Mouse (Mus musculus): ENCODE measurements around the gene 4430402I18Rik. TPM values are rescaled to one million over a fixed set of nuclear protein-coding genes. Genes with fewer than 3 reads are reported as not detected.
A peak's percentile ranks its signal among the peaks of the same experiment; 100 is the strongest.

Gene 4430402I18Rik
- polyA plus RNA-seq, 1 experiment from 2014 or later: 5.1 TPM

DNA sequence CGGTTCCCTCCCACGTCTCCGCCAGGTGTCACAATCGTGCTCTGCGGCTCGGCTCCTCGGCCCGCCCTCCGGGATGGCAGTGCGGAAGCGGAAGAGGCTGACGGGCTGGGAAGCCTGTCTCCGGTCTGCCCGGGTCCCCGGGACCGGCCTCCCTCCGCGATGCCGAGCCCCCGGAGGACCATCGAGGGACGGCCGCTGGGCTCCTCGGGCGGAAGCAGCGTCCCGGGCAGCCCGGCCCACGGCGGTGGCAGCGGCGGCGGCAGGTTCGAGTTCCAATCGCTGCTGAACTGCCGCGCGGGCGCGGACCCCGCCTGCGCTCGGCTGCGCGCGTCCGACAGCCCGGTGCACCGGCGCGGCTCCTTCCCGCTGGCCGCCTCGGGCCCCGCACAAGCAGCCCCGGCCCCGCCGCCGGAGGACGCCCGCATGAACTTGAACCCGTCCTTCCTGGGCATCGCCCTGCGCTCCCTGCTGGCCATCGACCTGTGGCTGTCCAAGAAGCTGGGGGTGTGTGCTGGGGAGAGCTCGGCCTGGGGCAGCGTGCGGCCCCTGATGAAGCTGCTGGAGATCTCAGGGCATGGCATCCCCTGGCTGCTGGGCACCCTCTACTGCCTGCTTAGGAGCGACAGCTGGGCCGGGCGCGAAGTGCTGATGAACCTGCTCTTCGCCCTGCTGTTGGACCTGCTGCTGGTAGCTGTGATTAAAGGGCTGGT lies 3.6 kb downstream of the 4430402I18Rik start, which contains the start of gene Plpp6:
Gene Plpp6, plus strand, starts transcription at position 112 of the 710 bp plus-strand sequence.
- H3K4me1 ChIP-seq: peaks cover 15% of the 10 kb centered on the region
- peak within 1 kb of the TSS; percentile 89 for H3K4me3 ChIP-seq (replicated peaks)
- H3K4me2 ChIP-seq: peak within 1 kb of the TSS; percentile 85
- peak within 1 kb of the TSS; percentile 79 for H3K27ac ChIP-seq
- peak within 1 kb of the TSS; percentile 75 for H3K9ac ChIP-seq
- H3K9me3 ChIP-seq (replicated peaks): no peaks in the 10 kb centered on the region
- WGBS: under 1% methylated on average over 68 of the region's 73 CpGs
- peak; percentile 94 for ATAC-seq (replicated peaks; ENCODE audit: low FRiP score)
- H3K27me3 ChIP-seq: peaks cover 10% of the 10 kb centered on the region; the same call in 1 of the 2 replicates
- no peaks in the 10 kb centered on the region for H3K36me3 ChIP-seq

DNA sequence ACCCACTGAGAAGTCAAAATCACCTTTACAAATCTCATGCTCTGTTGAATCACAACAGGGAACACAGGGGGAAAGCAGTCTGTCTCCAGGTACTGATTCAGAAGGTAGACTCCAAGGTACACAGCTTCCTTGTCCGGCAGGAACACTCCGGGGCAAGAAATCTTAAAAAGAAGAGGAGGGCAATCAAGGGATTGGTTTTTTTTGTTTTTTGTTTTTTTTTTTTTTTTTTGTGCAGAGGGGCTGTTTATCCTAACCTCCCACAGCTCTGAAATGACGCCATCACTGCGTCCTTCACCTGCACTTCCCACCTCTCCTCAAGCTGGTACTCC lies 4.1 kb downstream of the 4430402I18Rik start:
- WGBS: 2% methylated on average over 4 of the region's 4 CpGs
- Histone ChIP-seq H3K4me2 (peak overlapping the region; percentile 85), H3K9me3 (replicated peaks) (no peaks in the 10 kb centered on the region), H3K4me1 (peaks cover 15% of the 10 kb centered on the region), H3K27me3 (peaks cover 10% of the 10 kb centered on the region; the same call in 1 of the 2 replicates), H3K36me3 (no peaks in the 10 kb centered on the region), H3K27ac (no peak overlapping the region), H3K9ac (peak overlapping the region; percentile 75), H3K4me3 (replicated peaks) (peak overlapping the region; percentile 89)
- no peak for ATAC-seq (replicated peaks; ENCODE audit: low FRiP score)

DNA sequence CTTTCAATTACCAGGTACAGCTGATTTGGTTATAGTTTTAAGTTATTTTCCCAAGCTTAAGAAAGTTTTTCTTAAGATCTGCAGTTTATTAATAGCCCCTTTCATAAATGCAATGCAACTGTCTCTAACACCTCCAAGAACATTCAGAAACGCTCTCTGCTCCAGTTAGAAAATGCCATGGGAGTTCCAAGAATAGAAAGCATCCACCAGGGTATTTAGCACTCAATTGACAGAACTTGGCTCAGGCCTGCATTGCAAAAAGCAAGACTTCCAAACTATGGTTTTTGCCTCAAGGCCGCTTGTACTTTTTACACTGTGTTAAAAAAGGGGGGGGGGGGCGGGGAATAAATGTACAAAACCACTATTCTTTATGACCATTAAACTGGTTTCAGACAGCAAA lies 4.5 kb downstream of the 4430402I18Rik start:
- WGBS: 47% methylated on average over 3 of the region's 3 CpGs

DNA sequence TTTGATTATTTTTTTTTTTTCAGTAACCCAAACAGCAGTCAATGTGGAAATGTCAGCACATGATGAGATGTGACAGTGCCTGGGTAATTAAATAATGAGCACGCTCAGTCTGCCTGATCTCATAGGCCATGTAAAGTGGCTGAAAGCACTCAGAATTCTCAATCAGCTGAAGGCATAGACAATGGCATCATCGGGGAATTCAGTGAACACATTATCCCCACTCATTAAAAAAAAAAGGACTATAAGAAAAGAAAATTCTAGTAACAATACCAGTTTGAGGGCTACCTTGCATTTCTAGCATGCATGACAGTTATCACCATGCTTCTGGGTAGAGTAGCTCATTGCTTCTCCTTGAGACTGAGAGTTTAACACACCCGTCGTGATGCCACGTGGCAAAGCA lies 16.3 kb downstream of the 4430402I18Rik start:
- Histone ChIP-seq H3K36me3 (no peaks in the 10 kb centered on the region), H3K27me3 (no peaks in the 10 kb centered on the region), H3K4me1 (no peaks in the 10 kb centered on the region), H3K9ac (no peak overlapping the region), H3K4me2 (no peak overlapping the region), H3K4me3 (replicated peaks) (no peak overlapping the region), H3K27ac (no peak overlapping the region), H3K9me3 (replicated peaks) (no peaks in the 10 kb centered on the region)
- WGBS: 83% methylated on average over 5 of the region's 5 CpGs
- ATAC-seq (replicated peaks; ENCODE audit: low FRiP score): no peak

More for the DNA sequence above, 4.5 kb downstream of the 4430402I18Rik start:
- peaks cover 15% of the 10 kb centered on the region for H3K4me1 ChIP-seq
- H3K4me2 ChIP-seq: peak overlapping the region; percentile 85
- no peak for ATAC-seq (replicated peaks; ENCODE audit: low FRiP score)
- H3K27me3 ChIP-seq: peaks cover 10% of the 10 kb centered on the region; the same call in 1 of the 2 replicates
- peak overlapping the region; percentile 89 for H3K4me3 ChIP-seq (replicated peaks)
- H3K27ac ChIP-seq: no peak overlapping the region
- no peaks in the 10 kb centered on the region for H3K36me3 ChIP-seq
- no peak overlapping the region for H3K9ac ChIP-seq
- H3K9me3 ChIP-seq (replicated peaks): no peaks in the 10 kb centered on the region

DNA sequence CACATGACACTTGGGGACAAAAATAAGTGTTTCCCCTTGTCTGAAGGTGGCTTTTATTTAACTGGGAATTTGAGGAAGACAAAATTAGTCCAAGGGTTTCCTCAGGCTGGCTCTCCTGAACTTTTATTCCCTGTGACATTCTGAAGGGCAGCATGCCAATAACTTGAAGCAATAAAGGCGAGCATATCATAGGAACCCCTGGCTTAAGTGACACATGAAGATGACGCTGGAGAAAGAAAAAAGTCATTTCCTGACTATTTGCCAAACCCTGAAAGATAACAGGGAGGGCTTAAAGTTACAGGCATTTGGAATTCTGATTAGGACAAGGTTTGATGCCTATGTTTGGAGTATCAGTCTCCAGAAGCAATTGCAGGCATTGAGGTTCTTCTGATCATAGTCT lies 20.3 kb downstream of the 4430402I18Rik start:
- H3K4me3 ChIP-seq (replicated peaks): no peak overlapping the region
- H3K36me3 ChIP-seq: no peaks in the 10 kb centered on the region
- H3K4me1 ChIP-seq: no peaks in the 10 kb centered on the region
- no peak overlapping the region for H3K4me2 ChIP-seq
- ATAC-seq (replicated peaks; ENCODE audit: low FRiP score): no peak
- 65% methylated on average over 2 of the region's 2 CpGs for WGBS
- H3K9me3 ChIP-seq (replicated peaks): no peaks in the 10 kb centered on the region
- no peaks in the 10 kb centered on the region for H3K27me3 ChIP-seq
- no peak overlapping the region for H3K9ac ChIP-seq
- H3K27ac ChIP-seq: no peak overlapping the region

DNA sequence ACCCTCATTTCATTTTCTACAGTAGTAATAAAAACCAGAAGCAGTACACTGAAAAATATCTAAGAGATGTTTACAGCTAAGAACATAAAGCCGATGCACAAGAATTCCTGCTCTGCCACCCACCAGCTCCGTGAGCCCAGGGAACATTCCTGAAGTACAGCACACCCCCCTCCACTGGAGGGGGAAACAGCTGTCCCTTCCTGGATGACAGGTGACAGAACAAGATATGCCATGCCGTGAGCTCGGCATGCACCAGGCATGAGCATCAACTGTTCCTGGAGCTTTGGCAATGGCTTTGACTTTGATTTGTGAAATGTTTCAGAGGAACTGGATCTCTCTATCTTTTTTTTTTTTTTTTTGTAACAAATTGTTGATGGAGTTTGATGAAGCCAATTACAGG lies 20.8 kb downstream of the 4430402I18Rik start:
- WGBS: 52% methylated on average over 4 of the region's 4 CpGs
- no peak overlapping the region for H3K27ac ChIP-seq
- no peak overlapping the region for H3K9ac ChIP-seq
- H3K27me3 ChIP-seq: no peaks in the 10 kb centered on the region
- no peak for ATAC-seq (replicated peaks; ENCODE audit: low FRiP score)
- H3K9me3 ChIP-seq (replicated peaks): no peaks in the 10 kb centered on the region
- H3K4me3 ChIP-seq (replicated peaks): no peak overlapping the region
- H3K36me3 ChIP-seq: no peaks in the 10 kb centered on the region
- no peaks in the 10 kb centered on the region for H3K4me1 ChIP-seq
- no peak overlapping the region for H3K4me2 ChIP-seq

DNA sequence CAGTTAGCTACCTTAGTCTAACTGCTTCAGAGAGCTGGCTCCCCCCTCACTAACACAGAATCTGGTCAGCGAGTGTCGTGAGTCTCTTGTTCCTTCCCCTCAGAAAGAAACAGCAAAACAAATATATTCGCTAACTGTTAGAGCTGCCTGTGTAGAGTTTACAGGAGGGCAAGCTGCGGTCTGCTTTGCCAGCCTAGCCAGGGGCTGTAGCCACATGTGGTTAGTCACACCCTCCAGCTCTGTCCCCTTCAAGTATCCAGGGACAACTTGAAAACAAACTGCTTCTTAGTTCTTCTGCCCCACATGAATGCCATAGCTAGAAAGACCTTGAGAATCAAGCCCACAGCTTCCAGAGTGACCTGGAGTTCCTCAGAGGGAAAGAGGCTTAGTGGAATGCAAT lies 26.3 kb downstream of the 4430402I18Rik start:
- Histone ChIP-seq H3K36me3 (no peaks in the 10 kb centered on the region), H3K4me2 (no peak overlapping the region), H3K4me3 (replicated peaks) (no peak overlapping the region), H3K9ac (no peak overlapping the region), H3K9me3 (replicated peaks) (no peaks in the 10 kb centered on the region), H3K27ac (no peak overlapping the region), H3K27me3 (no peaks in the 10 kb centered on the region), H3K4me1 (peaks cover 9% of the 10 kb centered on the region)
- 73% methylated on average over 4 of the region's 4 CpGs for WGBS
- ATAC-seq (replicated peaks; ENCODE audit: low FRiP score): no peak

DNA sequence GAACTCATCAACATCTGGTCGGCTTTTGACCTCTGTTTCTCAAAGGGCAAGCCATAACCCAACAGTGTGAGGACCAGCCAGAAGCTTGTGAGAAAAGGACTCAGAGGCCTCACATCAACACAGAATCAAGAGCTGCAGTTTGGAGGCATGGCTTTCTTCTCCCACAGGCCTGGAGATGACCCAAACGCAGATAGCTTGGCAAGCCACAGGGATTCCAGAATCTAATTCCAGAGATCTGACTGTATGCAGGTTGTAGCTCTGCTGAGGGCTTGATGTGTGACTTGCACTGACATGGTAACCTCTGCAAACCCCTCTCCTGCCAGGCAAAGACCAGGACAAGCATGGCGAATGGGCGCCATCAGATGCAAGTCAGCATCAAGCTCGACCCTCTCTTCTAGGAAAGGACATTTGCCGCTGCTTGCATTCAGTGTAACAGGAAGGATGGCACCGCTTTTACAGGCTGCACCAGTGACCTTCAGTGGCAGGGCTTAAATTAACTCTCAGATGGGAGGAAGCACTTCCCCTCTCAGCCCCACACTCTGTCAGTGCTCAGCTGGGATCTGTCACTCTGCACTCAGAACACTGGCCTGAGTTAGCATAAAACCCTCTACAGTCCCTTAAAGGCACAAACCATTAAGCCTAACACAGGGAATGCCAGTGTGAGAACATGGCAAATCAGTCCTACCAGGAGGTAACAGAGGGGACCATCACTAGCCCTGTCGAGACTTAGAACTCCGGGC lies 27.3 kb downstream of the 4430402I18Rik start:
- Histone ChIP-seq H3K9ac (no peak overlapping the region), H3K9me3 (replicated peaks) (no peaks in the 10 kb centered on the region), H3K4me3 (replicated peaks) (no peak overlapping the region), H3K4me1 (peaks cover 9% of the 10 kb centered on the region), H3K27me3 (no peaks in the 10 kb centered on the region), H3K27ac (no peak overlapping the region), H3K4me2 (no peak overlapping the region), H3K36me3 (no peaks in the 10 kb centered on the region)
- 52% methylated on average over 9 of the region's 9 CpGs for WGBS
- ATAC-seq (replicated peaks; ENCODE audit: low FRiP score): no peak

DNA sequence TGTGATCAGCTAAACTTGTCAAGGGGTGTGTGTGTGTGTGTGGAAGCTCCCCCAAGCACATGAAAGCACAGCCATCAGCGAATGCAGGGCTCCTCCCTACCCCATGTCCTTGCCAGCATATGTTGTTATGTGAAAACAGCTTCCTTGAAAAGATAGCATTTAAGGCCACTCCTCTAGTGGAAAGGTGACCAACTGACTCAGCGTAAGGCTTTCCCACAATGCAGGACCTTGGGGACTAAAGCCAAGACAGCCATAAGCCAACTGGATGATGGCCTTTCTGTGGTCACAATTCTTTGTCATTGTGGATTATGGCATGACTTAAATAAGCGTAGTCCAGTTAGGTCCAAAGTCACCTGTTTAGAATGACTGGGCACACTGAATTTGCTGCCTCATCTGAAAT lies 32.7 kb downstream of the 4430402I18Rik start:
- 87% methylated on average over 3 of the region's 3 CpGs for WGBS
- Histone ChIP-seq H3K4me3 (replicated peaks) (no peak overlapping the region), H3K4me1 (no peaks in the 10 kb centered on the region), H3K27me3 (no peaks in the 10 kb centered on the region), H3K9me3 (replicated peaks) (no peaks in the 10 kb centered on the region), H3K9ac (no peak overlapping the region), H3K4me2 (no peak overlapping the region), H3K27ac (no peak overlapping the region), H3K36me3 (no peaks in the 10 kb centered on the region)
- ATAC-seq (replicated peaks; ENCODE audit: low FRiP score): no peak

DNA sequence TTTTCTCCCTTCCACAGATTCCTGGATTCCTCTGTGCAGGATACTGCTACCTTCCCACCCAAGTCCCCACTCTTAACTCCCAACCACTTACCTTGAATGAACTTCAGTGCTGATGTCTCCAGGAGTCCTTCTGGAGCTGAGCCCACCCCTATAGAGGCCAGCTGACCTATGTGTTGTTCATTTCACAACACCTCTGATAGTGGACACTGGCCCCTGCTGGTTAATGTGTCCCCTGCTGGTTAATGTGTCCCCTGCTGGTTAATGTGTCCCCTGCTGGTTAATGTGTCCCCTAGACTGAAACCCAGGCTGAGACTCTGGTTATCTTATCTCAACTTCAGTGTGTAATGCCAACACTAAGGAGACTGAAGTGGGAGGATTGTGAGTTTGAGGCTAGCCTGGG lies 38.6 kb downstream of the 4430402I18Rik start:
- Histone ChIP-seq H3K9me3 (replicated peaks) (no peaks in the 10 kb centered on the region), H3K4me2 (no peak overlapping the region), H3K4me3 (replicated peaks) (no peak overlapping the region), H3K9ac (no peak overlapping the region), H3K27me3 (no peaks in the 10 kb centered on the region), H3K36me3 (no peaks in the 10 kb centered on the region), H3K27ac (peak overlapping the region; percentile 51; the same call in 1 of the 2 replicates), H3K4me1 (0 out of 2 replicates have a peak, but pooled peaks cover 2% of the 10 kb centered on the region)
- ATAC-seq (replicated peaks; ENCODE audit: low FRiP score): peak; percentile 92

DNA sequence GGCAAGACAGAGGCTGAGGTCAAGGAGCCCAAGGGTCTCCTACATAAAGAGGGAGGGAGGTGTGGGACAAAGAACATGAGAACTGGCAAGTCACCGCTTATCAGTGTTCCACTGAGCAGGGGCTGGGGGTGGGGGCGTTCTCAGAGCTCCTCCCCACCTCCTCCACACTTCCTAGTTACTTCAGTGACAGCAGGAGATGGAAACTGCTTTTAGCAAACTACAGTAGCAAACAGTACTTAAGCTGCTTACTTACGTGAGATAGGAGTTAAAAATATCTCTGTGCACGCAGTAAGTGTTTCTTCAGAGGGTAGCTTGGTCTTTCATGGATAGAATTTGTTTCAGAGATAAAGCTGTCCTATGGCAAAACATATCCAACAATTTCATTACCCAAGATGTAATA lies 40.2 kb downstream of the 4430402I18Rik start:
- Histone ChIP-seq H3K27ac (no peak overlapping the region), H3K9ac (no peak overlapping the region), H3K4me3 (replicated peaks) (no peak overlapping the region), H3K36me3 (no peaks in the 10 kb centered on the region), H3K27me3 (no peaks in the 10 kb centered on the region), H3K4me1 (0 out of 2 replicates have a peak, but pooled peaks cover 2% of the 10 kb centered on the region), H3K9me3 (replicated peaks) (no peaks in the 10 kb centered on the region), H3K4me2 (no peak overlapping the region)
- 62% methylated on average over 4 of the region's 4 CpGs for WGBS
- no peak for ATAC-seq (replicated peaks; ENCODE audit: low FRiP score)

DNA sequence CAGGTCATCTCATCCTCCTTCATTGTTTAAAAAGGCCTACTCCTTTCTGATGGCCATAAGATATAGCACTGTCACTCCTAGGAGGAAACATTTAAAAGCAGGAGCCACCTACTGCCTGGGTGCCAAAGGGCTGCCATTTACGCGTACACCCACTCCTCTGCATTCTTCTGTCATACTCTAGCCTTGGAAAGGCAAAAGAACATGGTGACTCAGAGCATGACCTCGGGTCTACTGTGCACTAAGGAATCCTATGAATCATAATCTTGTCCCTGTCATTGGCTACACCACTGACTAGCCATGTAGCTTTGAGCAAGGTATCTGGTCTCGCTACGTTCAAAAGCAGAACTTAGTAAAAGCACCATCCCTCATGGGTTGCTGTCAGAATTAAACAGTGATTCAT lies 41.2 kb downstream of the 4430402I18Rik start:
- Histone ChIP-seq H3K9ac (no peak overlapping the region), H3K4me3 (replicated peaks) (no peak overlapping the region), H3K4me2 (no peak overlapping the region), H3K27me3 (no peaks in the 10 kb centered on the region), H3K9me3 (replicated peaks) (no peaks in the 10 kb centered on the region), H3K27ac (no peak overlapping the region), H3K4me1 (0 out of 2 replicates have a peak, but pooled peaks cover 2% of the 10 kb centered on the region), H3K36me3 (no peaks in the 10 kb centered on the region)
- ATAC-seq (replicated peaks; ENCODE audit: low FRiP score): no peak
- WGBS: 87% methylated on average over 5 of the region's 5 CpGs

Measured in kidney, embryonic 15.5 days (tissue).